Mouse (Mus musculus): ENCODE measurements around the gene Usp36.

Usp36 gene

DNA sequence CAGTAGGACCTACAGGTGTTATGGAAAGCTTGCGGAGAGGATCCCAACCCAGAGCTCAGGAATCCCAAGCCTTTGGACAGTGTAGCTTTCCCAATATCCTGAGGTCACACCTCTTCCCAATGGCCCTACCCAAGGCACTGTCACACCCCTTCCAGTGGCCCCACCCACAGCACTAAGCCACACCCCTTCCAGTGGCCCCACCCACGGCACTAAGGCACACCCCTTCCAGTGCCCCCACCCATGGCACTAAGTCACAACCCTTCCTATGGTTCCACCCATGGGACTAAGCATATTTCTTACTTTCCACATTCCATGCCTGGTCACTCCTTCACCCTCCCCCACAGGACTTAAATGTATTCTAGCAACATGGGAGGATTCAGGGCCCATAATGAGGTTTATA lies 8.8 kb upstream of the Usp36 start:
- CTCF ChIA-PET: interaction anchor here (0.6 kb wide), 1 partner anchor 153 kb away, joined by 3 read pairs; no protein-coding TSS in a partner anchor

DNA sequence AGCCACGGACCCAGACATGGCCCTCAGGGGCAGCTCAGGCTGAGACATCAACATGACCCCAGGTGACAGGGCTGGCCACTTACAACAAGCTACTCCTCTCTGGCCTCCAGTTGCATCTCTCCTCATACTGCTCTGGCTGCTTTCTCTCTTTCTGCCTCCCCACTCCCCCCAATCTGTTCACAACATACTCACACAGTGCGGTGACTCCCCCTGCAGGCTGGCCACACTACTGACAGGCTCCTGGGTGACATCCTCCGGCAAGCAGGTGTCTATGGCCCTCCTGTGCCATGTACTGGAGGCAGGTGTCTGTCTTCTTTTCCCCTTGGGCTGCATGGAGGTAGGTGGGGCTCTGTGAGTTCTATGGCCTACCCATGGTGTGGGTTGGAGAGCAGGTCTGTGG lies 7.9 kb upstream of the Usp36 start:
- CTCF ChIA-PET: no interaction called here

GRCm38 (mm10) chr11:118295026-118295425 lies 5.0 kb upstream of the Usp36 start:
- CTCF ChIA-PET: no interaction called here

DNA sequence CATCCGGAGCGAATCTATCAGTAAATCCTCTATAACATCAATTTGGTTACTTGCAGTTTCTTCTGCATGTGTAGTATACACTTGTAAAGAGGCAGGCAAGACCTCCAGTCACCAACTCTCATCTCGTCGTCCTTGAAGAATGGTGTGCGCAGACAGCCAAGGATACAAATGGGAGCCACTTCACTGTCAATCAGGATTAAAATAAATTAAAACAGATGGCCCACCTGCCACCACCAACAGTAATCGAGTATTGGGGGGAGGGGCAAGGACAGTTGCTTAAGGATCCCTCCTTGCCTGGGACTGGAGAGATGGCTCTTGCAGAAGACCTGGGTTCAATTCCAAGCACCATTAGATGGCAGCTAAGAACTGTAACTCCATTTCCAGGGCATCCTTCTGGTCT lies 2.6 kb upstream of the Usp36 start:
- CTCF ChIA-PET: no interaction called here

GRCm38 (mm10) chr11:118289562-118289961 lies 482 bp downstream of the Usp36 start:
- CTCF ChIA-PET: no interaction called here

DNA sequence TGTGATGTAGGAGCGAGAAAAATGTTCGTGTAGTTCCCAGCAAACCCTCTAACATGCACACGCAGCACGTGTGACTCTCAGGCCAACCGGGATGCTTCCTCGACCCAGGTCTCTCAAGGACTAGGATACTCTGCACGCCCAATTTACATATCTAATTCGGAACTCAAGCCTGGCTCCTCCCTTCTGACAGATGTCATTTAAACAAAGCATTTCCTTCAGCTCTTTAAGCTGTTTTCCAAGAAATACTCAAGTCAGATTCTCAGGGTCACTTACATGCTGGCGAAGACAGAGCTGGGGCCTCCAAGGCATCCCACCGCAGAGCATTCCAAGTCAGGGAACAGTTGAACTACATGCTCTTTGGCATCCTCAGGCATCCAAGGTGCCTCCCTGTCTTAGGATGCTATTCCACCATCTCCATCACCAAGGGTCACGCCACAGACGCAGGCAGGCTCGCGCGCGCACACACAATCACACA lies 970 bp downstream of the Usp36 start:
- CTCF ChIA-PET: no interaction called here

DNA sequence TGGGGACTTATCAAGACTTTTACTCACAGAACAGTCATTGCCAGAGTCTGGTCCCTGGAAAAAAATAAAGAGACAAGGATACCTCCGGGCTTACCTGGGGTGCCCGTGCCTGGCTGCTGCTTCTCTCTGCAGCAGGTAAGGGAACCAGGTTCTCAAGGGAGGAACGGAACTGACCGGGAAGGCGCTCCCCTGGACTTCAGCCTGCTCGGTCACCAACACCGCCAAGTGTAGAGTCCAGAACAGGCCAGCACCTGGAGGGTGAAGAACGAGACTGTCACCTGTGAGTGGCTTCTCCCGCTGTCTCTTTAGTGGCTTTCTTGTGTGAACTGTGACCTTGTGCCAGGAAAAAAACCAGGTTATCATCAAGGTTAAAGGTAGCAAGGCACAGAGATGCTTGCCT lies 2.5 kb downstream of the Usp36 start:
- CTCF ChIA-PET: interaction anchor here (0.7 kb wide), 1 partner anchor 18 kb away, joined by 7 read pairs; no protein-coding TSS in a partner anchor

GRCm38 (mm10) chr11:118286434-118286833 lies 3.6 kb downstream of the Usp36 start:
- CTCF ChIA-PET: interaction anchor here (1.7 kb wide), 1 partner anchor 21 kb away, joined by 4 read pairs; no protein-coding TSS in a partner anchor

DNA sequence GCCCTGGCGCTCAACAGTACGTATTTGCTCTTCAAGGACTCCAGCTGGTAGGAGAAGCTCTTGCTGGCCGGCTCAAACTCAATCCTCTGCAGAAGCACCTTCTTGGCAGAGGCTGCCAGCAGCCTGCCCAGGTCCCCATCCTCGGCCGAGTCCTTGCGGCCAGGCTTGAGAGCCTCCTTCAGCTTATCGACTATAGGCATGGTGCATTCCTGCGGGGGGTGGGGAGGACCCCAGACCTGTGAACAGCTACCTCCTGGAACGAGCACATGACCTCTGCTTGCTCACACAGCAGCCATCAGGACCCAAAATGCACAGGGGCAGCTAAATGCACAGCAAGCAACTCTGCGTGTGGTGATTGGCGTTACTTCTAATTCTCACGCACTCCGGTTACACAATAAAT lies 4.3 kb downstream of the Usp36 start:
- CTCF ChIA-PET: interaction anchor here (1.7 kb wide), 1 partner anchor 20 kb away, joined by 4 read pairs; no protein-coding TSS in a partner anchor

DNA sequence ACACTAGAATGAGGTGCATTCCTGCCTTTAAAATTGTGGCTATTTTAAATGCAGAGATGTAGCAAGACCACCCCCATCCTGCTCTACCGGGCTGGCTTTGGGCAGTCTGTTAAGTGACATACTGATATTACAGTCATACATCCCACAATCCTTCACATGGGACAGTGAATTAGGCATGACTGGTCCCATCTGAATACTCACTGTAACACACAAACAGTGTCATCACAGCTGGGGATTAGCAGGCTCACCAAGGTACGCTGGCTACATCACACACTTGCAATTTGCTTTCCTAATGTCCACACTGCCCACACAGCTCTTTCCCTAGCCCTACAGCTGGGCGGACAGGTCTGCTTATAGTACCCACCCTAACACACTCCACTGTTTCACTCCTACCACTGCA lies 9.8 kb downstream of the Usp36 start:
- CTCF ChIA-PET: interaction anchor here (0.6 kb wide), 1 partner anchor 104 kb away, joined by 5 read pairs; no protein-coding TSS in a partner anchor

DNA sequence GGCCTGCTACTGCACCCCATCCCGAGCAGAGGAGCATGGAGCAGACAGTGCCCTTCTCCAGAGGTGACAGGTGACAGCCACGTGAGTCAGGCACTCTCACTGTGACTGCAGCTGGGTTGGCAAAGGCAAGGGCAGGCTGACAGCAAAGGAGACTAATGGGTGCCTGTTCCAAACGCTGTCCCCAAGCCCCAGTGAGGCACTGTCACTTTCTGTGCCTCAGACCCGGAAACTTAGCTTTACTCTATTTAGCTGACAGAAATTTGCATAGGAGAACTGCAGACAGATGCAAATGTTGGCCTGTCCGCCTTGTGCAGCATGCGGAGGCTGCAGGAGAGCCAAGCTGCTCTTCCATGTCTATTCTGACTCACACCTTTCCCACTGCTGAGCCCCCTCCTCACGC lies 13.7 kb downstream of the Usp36 start:
- CTCF ChIA-PET: interaction anchor here (0.9 kb wide), 1 partner anchor 49 kb away, joined by 3 read pairs; no protein-coding TSS in a partner anchor

DNA sequence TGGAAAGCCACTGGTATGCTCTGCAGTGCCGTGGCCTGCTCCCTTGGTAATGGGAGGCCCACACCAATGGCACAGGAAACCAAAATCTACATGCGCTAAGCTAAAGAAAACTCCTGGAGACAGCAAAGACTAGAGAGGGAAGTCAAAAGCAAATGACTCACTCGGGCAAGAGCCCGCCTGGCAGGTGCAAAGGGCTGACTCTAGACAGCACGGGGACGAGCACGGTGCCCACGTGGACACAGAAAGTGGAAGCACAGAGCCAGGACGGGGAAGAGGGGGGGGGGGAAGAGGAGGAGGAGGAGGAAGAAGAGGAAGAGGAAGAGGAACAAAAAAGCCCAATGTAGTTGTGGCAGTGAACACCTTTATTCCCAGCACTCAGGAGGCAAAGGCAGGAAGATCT lies 15.0 kb downstream of the Usp36 start:
- CTCF ChIA-PET: no interaction called here

GRCm38 (mm10) chr11:118269827-118270226 lies 20.2 kb downstream of the Usp36 start:
- CTCF ChIA-PET: interaction anchor here (0.6 kb wide), 2 partner anchors 17 to 534 kb away, joined by 5 to 7 read pairs; no protein-coding TSS in a partner anchor

- CTCF ChIA-PET: no interaction called here
Measured at GRCm38 (mm10) chr11:118266666-118267046, 23.4 kb downstream of the Usp36 start.

GRCm38 (mm10) chr11:118266044-118266665 lies 23.9 kb downstream of the Usp36 start:
- CTCF ChIA-PET: interaction anchor here (1.6 kb wide), 1 partner anchor 20 kb away, joined by 4 read pairs; no protein-coding TSS in a partner anchor

DNA sequence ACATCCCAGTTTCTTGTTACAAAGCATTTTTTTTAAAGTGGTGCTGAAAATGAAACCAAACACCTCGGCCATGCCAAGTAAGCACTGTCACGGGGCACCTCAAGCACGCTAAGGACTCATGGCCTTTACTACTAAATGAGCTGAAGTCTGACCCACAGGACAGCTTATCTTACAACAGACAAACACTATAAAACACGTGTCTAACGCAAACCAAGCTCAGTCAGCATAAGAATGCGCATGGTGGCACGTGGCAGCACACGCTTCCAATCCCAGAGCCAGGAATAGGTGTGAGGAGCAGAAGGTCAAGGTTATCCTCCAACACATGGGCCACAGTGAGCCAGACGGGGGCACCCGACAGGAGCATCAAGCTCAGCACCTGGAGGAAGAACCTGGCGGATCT lies 24.4 kb downstream of the Usp36 start:
- CTCF ChIA-PET: interaction anchor here (1.6 kb wide), 1 partner anchor 21 kb away, joined by 4 read pairs; no protein-coding TSS in a partner anchor

DNA sequence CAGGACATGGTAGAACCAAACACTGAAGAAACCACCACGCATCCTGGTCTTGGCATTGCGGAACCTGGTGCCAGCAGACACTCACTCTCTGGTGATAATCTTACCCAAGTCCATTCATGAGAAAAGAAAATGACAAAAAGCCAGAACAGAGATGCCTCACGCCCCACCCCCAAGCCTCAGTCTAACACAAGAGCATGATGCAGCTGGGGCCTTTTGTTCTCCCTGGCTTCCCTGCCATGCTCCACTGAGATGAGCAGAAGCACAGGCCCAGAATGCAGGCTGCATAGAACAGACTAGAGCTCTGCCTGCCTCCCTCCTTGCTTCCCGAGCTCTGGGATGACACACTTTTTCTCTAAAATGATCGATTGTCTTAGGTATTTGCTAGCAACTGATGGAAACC lies 26.9 kb downstream of the Usp36 start:
- CTCF ChIA-PET: no interaction called here

GRCm38 (mm10) chr11:118260081-118260480 lies 30.0 kb downstream of the Usp36 start:
- CTCF ChIA-PET: interaction anchor here (1.2 kb wide), 1 partner anchor 13 kb away, joined by 3 read pairs; no protein-coding TSS in a partner anchor

GRCm38 (mm10) chr11:118259580-118259979 lies 30.5 kb downstream of the Usp36 start:
- CTCF ChIA-PET: interaction anchor here (0.5 to 1.2 kb wide), 3 partner anchors 13 to 1568 kb away, joined by 3 to 5 read pairs (median 3); no protein-coding TSS in a partner anchor

DNA sequence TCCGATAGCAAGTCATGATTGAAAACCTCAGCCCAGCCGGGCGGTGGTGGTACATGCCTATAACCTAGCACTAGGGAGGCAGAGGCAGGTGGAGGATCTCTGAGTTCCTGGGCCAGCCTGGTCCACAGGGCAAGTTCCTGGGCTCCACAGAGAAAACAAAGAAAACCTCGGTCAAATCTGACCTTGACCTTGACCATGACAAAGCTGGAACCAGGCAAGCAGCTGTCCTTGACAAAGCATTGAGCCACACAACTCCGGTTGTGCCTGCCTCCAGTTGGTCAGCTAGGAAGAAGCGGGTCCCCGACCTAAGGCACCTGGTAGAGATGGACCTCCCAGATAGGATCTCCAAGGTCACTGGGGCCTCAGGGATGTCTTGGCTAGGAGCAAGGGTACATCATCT lies 33.7 kb downstream of the Usp36 start:
- CTCF ChIA-PET: interaction anchor here (0.6 kb wide), 1 partner anchor 460 kb away, joined by 4 read pairs; no protein-coding TSS in a partner anchor

DNA sequence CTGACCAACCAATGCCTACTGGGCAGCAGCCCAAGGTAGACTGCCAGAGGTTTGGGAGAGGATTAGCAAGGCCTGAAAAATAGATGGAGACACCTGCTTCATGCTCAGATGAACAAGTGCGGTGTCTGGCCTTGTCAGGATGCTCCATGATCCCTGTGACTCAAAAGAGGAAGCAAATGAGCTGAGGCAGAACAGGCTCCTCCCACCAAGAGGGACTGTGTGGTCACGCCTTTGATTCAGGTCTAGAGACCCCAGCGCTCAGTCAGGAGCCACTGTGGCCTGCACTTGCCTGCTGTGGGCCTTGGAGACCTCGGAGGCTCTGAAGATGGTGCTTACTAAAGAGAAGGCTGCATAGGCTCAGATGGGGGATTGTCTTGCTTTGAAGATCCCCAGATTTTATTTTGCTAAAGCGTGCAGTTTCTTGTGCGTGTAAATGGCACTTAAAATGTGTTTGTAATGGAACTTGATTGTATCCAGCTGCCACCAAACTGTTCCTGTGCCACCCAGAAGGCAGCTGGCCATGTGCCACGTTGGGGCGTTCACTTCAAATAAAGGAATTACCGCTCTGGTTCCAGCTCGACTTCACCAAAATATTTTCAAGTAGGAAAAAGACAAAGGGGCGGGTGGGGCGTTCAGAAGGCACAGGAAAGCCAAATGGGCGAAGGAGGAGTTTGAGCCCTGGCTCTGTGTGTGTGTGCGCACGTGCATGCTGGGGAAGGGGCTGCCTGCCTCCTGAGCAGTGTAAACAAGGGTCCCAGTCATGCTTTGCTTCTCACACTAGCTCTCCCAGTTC lies 35.7 kb downstream of the Usp36 start:
- CTCF ChIA-PET: no interaction called here

DNA sequence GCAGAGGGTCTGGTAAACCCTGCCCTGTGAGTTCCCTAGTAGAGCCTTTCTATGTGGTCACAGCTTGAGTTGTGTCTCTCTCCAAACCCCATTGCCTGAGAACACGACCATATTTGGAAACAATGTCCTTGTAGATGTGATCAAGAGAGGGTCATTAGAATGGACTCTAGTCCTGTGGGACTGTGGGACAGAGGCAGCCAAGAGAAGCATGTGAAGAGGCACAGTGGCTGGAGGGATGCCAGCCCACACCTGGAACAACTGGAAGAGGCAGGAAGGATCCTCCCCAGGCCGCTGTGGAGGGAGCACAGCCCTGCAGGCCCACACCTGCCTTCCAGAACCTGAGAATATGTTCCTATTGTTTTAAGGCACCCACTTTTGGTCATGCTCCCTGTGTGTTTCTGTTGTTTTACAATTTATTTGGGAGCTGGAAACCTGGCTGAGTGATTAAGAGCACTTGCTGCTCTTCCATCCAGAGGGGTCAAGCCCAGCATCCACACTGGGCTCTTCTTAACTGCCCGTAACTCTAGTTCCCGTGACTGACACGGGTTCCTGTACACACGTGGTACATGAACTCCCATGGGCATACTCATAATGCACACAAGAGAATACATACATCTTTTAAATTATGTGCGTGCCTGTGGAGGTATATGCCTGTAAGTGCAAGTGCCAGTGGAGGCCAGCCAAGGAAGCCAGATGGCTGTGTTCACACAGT lies 36.4 kb downstream of the Usp36 start:
- CTCF ChIA-PET: no interaction called here
